Mouse (Mus musculus): ENCODE measurements around the gene Fbxo24. TPM values are rescaled to one million over a fixed set of nuclear protein-coding genes. Genes with fewer than 3 reads are reported as not detected.

Gene Fbxo24
- total RNA-seq, 2 experiments from 2014 or later = 0.15 to 0.28 TPM

- Histone ChIP-seq H3K27ac (no peak overlapping the region), H3K4me3 (no peak overlapping the region)
- no peak for TF ChIP-seq CTCF (IDR thresholded peaks at IDR 0.05)
- intact Hi-C loops (cut with DNase I) = no loop called here
- no peak for DNase-seq
Observed at GRCm38 (mm10) chr5:137590507-137590906, 38.3 kb downstream of the Fbxo24 start.

GRCm38 (mm10) chr5:137584976-137585375 lies 43.8 kb downstream of the Fbxo24 start:
- no peak overlapping the region for H3K4me3 ChIP-seq
- peak; percentile 84 for TF ChIP-seq CTCF (IDR thresholded peaks at IDR 0.05)
- peak; percentile 78 for DNase-seq
- intact Hi-C loops (cut with DNase I) = loop anchor here (1.0 to 5.0 kb wide), 2 partner anchors 67 to 172 kb away; no protein-coding TSS in a partner anchor
- no peak overlapping the region for H3K27ac ChIP-seq

GRCm38 (mm10) chr5:137583670-137584169 lies 45.1 kb downstream of the Fbxo24 start:
- intact Hi-C loops (cut with DNase I) = loop anchor here (5.0 kb wide), 1 partner anchor 174 kb away; no protein-coding TSS in a partner anchor
- DNase-seq = no peak
- Histone ChIP-seq H3K4me3 (peak overlapping the region; percentile 60), H3K27ac (no peak overlapping the region)
- no peak for TF ChIP-seq CTCF (IDR thresholded peaks at IDR 0.05)

GRCm38 (mm10) chr5:137582702-137583101 lies 46.1 kb downstream of the Fbxo24 start:
- H3K4me3 ChIP-seq = no peak overlapping the region
- TF ChIP-seq CTCF (IDR thresholded peaks at IDR 0.05) = no peak
- DNase-seq = no peak
- intact Hi-C loops (cut with DNase I) = loop anchor here (5.0 kb wide), 1 partner anchor 175 kb away; no protein-coding TSS in a partner anchor
- no peak overlapping the region for H3K27ac ChIP-seq

- Histone ChIP-seq H3K27ac (no peak overlapping the region), H3K4me3 (no peak overlapping the region)
- intact Hi-C loops (cut with DNase I) = loop anchor here (5.0 kb wide), 1 partner anchor 177 kb away; no protein-coding TSS in a partner anchor
- DNase-seq = no peak
- TF ChIP-seq CTCF (IDR thresholded peaks at IDR 0.05) = no peak
Observed at GRCm38 (mm10) chr5:137580246-137580645, 48.6 kb downstream of the Fbxo24 start.

- TF ChIP-seq CTCF (IDR thresholded peaks at IDR 0.05) = peak; percentile 46
- intact Hi-C loops (cut with DNase I) = no loop called here
- peak overlapping the region; percentile 61 for H3K4me3 ChIP-seq
Observed at GRCm38 (mm10) chr5:137574470-137574901, 54.3 kb downstream of the Fbxo24 start.

GRCm38 (mm10) chr5:137570691-137571586 lies 57.9 kb downstream of the Fbxo24 start:
- intact Hi-C loops (cut with DNase I) = no loop called here
- Histone ChIP-seq H3K4me3 (no peak overlapping the region), H3K27ac (no peak overlapping the region)
- no peak for TF ChIP-seq CTCF (IDR thresholded peaks at IDR 0.05)
- DNase-seq = no peak

More at GRCm38 (mm10) chr5:137574470-137574901, 54.3 kb downstream of the Fbxo24 start:
- DNase-seq = peak; percentile 65
- H3K27ac ChIP-seq = no peak overlapping the region

GRCm38 (mm10) chr5:137570181-137570580 lies 58.6 kb downstream of the Fbxo24 start:
- DNase-seq = no peak
- H3K27ac ChIP-seq = no peak overlapping the region
- TF ChIP-seq CTCF (IDR thresholded peaks at IDR 0.05) = no peak
- H3K4me3 ChIP-seq = no peak overlapping the region
- intact Hi-C loops (cut with DNase I) = no loop called here

- DNase-seq = peak; percentile 50
- Histone ChIP-seq H3K27ac (no peak within 1 kb of the TSS), H3K4me3 (peak within 1 kb of the TSS; percentile 36; the same call in 1 of the 2 replicates)
- intact Hi-C loops (cut with DNase I) = no loop called here
- no peak for TF ChIP-seq CTCF (IDR thresholded peaks at IDR 0.05)
Observed at GRCm38 (mm10) chr5:137569665-137570064, 59.1 kb downstream of the Fbxo24 start, which contains the start of gene Tfr2. TSS of gene Tfr2 (plus strand) at chr5:137569840.

- Histone ChIP-seq H3K27ac (no peak overlapping the region), H3K4me3 (peak overlapping the region; percentile 36; the same call in 1 of the 2 replicates)
- DNase-seq = no peak
- intact Hi-C loops (cut with DNase I) = no loop called here
- no peak for TF ChIP-seq CTCF (IDR thresholded peaks at IDR 0.05)
Observed at GRCm38 (mm10) chr5:137569031-137569430, 59.8 kb downstream of the Fbxo24 start.

- intact Hi-C loops (cut with DNase I) = no loop called here
- DNase-seq = no peak
- no peak overlapping the region for H3K4me3 ChIP-seq
- H3K27ac ChIP-seq = no peak overlapping the region
- TF ChIP-seq CTCF (IDR thresholded peaks at IDR 0.05) = no peak
Observed at GRCm38 (mm10) chr5:137568223-137568798, 60.5 kb downstream of the Fbxo24 start.

- intact Hi-C loops (cut with DNase I) = no loop called here
- no peak for TF ChIP-seq CTCF (IDR thresholded peaks at IDR 0.05)
- no peak overlapping the region for H3K27ac ChIP-seq
- H3K4me3 ChIP-seq = no peak overlapping the region
- DNase-seq = no peak
Observed at GRCm38 (mm10) chr5:137566416-137566815, 62.4 kb downstream of the Fbxo24 start.

- DNase-seq = no peak
- TF ChIP-seq CTCF (IDR thresholded peaks at IDR 0.05) = no peak
- Histone ChIP-seq H3K27ac (no peak overlapping the region), H3K4me3 (no peak overlapping the region)
- intact Hi-C loops (cut with DNase I) = no loop called here
Observed at GRCm38 (mm10) chr5:137565744-137566143, 63.1 kb downstream of the Fbxo24 start.

Measured in gastrocnemius, adult 2 months (tissue).